Mouse (Mus musculus) midbrain, embryonic 12.5 days (tissue): Measurements from ENCODE around the gene Prom1. TPM values are rescaled to one million over a fixed set of nuclear protein-coding genes. Genes with fewer than 3 reads are reported as not detected.

Experiments used
- ATAC-seq: fragments of 200-750 bp; cut with Nextera tagmentation; 2 replicates; pipeline ENCODE4 v1.8.0; 2017; ENCODE audit warnings: low read depth, moderate TSS enrichment, moderate library complexity; ENCODE audit not compliant: low FRiP score
- H3K27ac ChIP-seq: fragments of 300-500 bp; sonication (generic); replicated peaks from 2 replicates; pipeline ENCODE4 v1.5.1; 2016; ENCODE audit warnings: mild to moderate bottlenecking
- H3K27me3 ChIP-seq: fragments of 300-500 bp; sonication (generic); 2 replicates; pipeline ENCODE4 v1.6.1; 2016; ENCODE audit warnings: mild to moderate bottlenecking
- H3K36me3 ChIP-seq: fragments of 300-500 bp; sonication (generic); 2 replicates; pipeline ENCODE4 v1.6.1; 2016
- H3K4me1 ChIP-seq: fragments of 300-500 bp; sonication (generic); 2 replicates; pipeline ENCODE4 v1.6.1; 2016
- H3K4me2 ChIP-seq: fragments of 300-500 bp; sonication (generic); replicated peaks from 2 replicates; pipeline ENCODE4 v1.6.1; 2016; ENCODE audit warnings: mild to moderate bottlenecking, moderate library complexity
- H3K4me3 ChIP-seq: fragments of 300-500 bp; sonication (generic); 2 replicates; pipeline ENCODE4 v1.5.1; 2016; ENCODE audit warnings: mild to moderate bottlenecking
- H3K9ac ChIP-seq: fragments of 300-500 bp; sonication (generic); replicated peaks from 2 replicates; pipeline ENCODE4 v1.6.1; 2016; ENCODE audit warnings: mild to moderate bottlenecking, moderate library complexity
- H3K9me3 ChIP-seq: fragments of 300-500 bp; sonication (generic); 2 replicates; pipeline ENCODE4 v1.6.1; 2016; ENCODE audit warnings: mild to moderate bottlenecking
- WGBS: fragments of 180-500 bp; shearing (Covaris S2); methylation state at CpG from one replicate; pipeline ENCODE4 v1.1.7; 2016; 5-methylcytosine and 5-hydroxymethylcytosine counted together
- polyA plus RNA-seq: library from polyadenylated mRNA; unstranded; fragments of >200 nt; fragmentation: Nextera tagmentation; extraction: Ambion mirVana; gene quantifications from 2 replicates; pipeline ENCODE4 v1.2.1, GENCODE M21; 2016

Prom1 gene
- polyA plus RNA-seq, 1 experiment from 2014 or later, result 123 TPM

GRCm38 (mm10) chr5:43994981-43995380 lies 106.9 kb downstream of the Prom1 start:
- no peak overlapping the region for H3K9ac ChIP-seq
- H3K27me3 ChIP-seq, result no peaks in the 10 kb centered on the region

GRCm38 (mm10) chr5:43990316-43990715 lies 111.5 kb downstream of the Prom1 start:
- no peak; the same call in 1 of the 2 replicates for ATAC-seq
- H3K36me3 ChIP-seq, result no peaks in the 10 kb centered on the region; the same call in 1 of the 2 replicates
- H3K4me3 ChIP-seq, result no peak overlapping the region
- H3K27ac ChIP-seq, result no peak overlapping the region
- H3K9me3 ChIP-seq, result no peaks in the 10 kb centered on the region
- H3K4me1 ChIP-seq, result 0 out of 2 replicates have a peak, but pooled peaks cover 4% of the 10 kb centered on the region
- no peak overlapping the region for H3K4me2 ChIP-seq
- no peaks in the 10 kb centered on the region for H3K27me3 ChIP-seq
- no peak overlapping the region for H3K9ac ChIP-seq
- WGBS, result 57% methylated on average over 6 of the region's 6 CpGs

More at GRCm38 (mm10) chr5:43994981-43995380, 106.9 kb downstream of the Prom1 start:
- Histone ChIP-seq H3K4me3 (no peak overlapping the region), H3K36me3 (peaks cover 32% of the 10 kb centered on the region), H3K4me1 (no peaks in the 10 kb centered on the region), H3K27ac (no peak overlapping the region), H3K4me2 (no peak overlapping the region), H3K9me3 (no peaks in the 10 kb centered on the region)
- WGBS, result 95% methylated on average over 2 of the region's 2 CpGs
- no peak for ATAC-seq

- Histone ChIP-seq H3K27me3 (no peaks in the 10 kb centered on the region), H3K9ac (no peak overlapping the region), H3K27ac (no peak overlapping the region), H3K36me3 (no peaks in the 10 kb centered on the region), H3K4me3 (no peak overlapping the region), H3K4me1 (0 out of 2 replicates have a peak, but pooled peaks cover 4% of the 10 kb centered on the region), H3K9me3 (no peaks in the 10 kb centered on the region), H3K4me2 (no peak overlapping the region)
- ATAC-seq, result no peak
- 88% methylated on average over 5 of the region's 5 CpGs for WGBS
Measured at GRCm38 (mm10) chr5:43989017-43989416, 112.8 kb downstream of the Prom1 start.

GRCm38 (mm10) chr5:43986212-43986611 lies 115.6 kb downstream of the Prom1 start:
- Histone ChIP-seq H3K36me3 (no peaks in the 10 kb centered on the region), H3K9me3 (no peaks in the 10 kb centered on the region), H3K27ac (no peak overlapping the region), H3K9ac (no peak overlapping the region), H3K4me2 (no peak overlapping the region), H3K27me3 (no peaks in the 10 kb centered on the region), H3K4me1 (0 out of 2 replicates have a peak, but pooled peaks cover 4% of the 10 kb centered on the region), H3K4me3 (no peak overlapping the region)
- no peak for ATAC-seq

GRCm38 (mm10) chr5:43982896-43983295 lies 118.9 kb downstream of the Prom1 start:
- no peaks in the 10 kb centered on the region for H3K9me3 ChIP-seq
- 55% methylated on average over 1 of the region's 1 CpGs for WGBS
- ATAC-seq, result no peak

GRCm38 (mm10) chr5:43981620-43982019 lies 120.2 kb downstream of the Prom1 start, which contains the start of gene Fgfbp1:
Gene Fgfbp1, minus strand, starts transcription at chr5:43981779.
- Histone ChIP-seq H3K9ac (no peak within 1 kb of the TSS), H3K27ac (no peak within 1 kb of the TSS), H3K4me3 (no peak within 1 kb of the TSS), H3K36me3 (no peaks in the 10 kb centered on the region), H3K4me1 (0 out of 2 replicates have a peak, but pooled peaks cover under 1% of the 10 kb centered on the region), H3K4me2 (no peak within 1 kb of the TSS), H3K27me3 (no peaks in the 10 kb centered on the region), H3K9me3 (no peaks in the 10 kb centered on the region)
- 58% methylated on average over 4 of the region's 4 CpGs for WGBS
- no peak for ATAC-seq

More at GRCm38 (mm10) chr5:43982896-43983295, 118.9 kb downstream of the Prom1 start:
- Histone ChIP-seq H3K36me3 (no peaks in the 10 kb centered on the region), H3K27ac (no peak overlapping the region), H3K4me2 (no peak overlapping the region), H3K9ac (no peak overlapping the region), H3K27me3 (no peaks in the 10 kb centered on the region), H3K4me3 (no peak overlapping the region), H3K4me1 (0 out of 2 replicates have a peak, but pooled peaks cover 4% of the 10 kb centered on the region)

- Histone ChIP-seq H3K4me2 (no peak overlapping the region), H3K27ac (no peak overlapping the region), H3K36me3 (no peaks in the 10 kb centered on the region), H3K4me1 (no peaks in the 10 kb centered on the region), H3K4me3 (no peak overlapping the region), H3K27me3 (no peaks in the 10 kb centered on the region), H3K9ac (no peak overlapping the region), H3K9me3 (no peaks in the 10 kb centered on the region)
- no peak for ATAC-seq
- WGBS, result 79% methylated on average over 2 of the region's 2 CpGs
Measured at GRCm38 (mm10) chr5:43980397-43980796, 121.4 kb downstream of the Prom1 start.

- Histone ChIP-seq H3K4me2 (no peak overlapping the region), H3K4me1 (no peaks in the 10 kb centered on the region), H3K9me3 (no peaks in the 10 kb centered on the region), H3K27me3 (no peaks in the 10 kb centered on the region), H3K36me3 (no peaks in the 10 kb centered on the region), H3K27ac (no peak overlapping the region), H3K9ac (no peak overlapping the region), H3K4me3 (no peak overlapping the region)
- 85% methylated on average over 1 of the region's 1 CpGs for WGBS
- no peak for ATAC-seq
Measured at GRCm38 (mm10) chr5:43976821-43977561, 124.8 kb downstream of the Prom1 start.

- 87% methylated on average over 6 of the region's 6 CpGs for WGBS
- Histone ChIP-seq H3K36me3 (no peaks in the 10 kb centered on the region), H3K9me3 (no peaks in the 10 kb centered on the region), H3K4me3 (no peak overlapping the region), H3K9ac (no peak overlapping the region), H3K27ac (no peak overlapping the region), H3K4me1 (no peaks in the 10 kb centered on the region), H3K4me2 (no peak overlapping the region), H3K27me3 (no peaks in the 10 kb centered on the region)
- ATAC-seq, result no peak
Measured at GRCm38 (mm10) chr5:43974166-43974565, 127.7 kb downstream of the Prom1 start.

- Histone ChIP-seq H3K9me3 (no peaks in the 10 kb centered on the region), H3K4me2 (no peak overlapping the region), H3K9ac (no peak overlapping the region), H3K4me1 (no peaks in the 10 kb centered on the region), H3K27me3 (no peaks in the 10 kb centered on the region), H3K36me3 (no peaks in the 10 kb centered on the region), H3K27ac (no peak overlapping the region), H3K4me3 (no peak overlapping the region)
- no peak for ATAC-seq
- WGBS, result 90% methylated on average over 2 of the region's 2 CpGs
Measured at GRCm38 (mm10) chr5:43971156-43971555, 130.7 kb downstream of the Prom1 start.

- no peaks in the 10 kb centered on the region for H3K4me1 ChIP-seq
- no peaks in the 10 kb centered on the region for H3K27me3 ChIP-seq
- H3K4me3 ChIP-seq, result no peak overlapping the region
- H3K27ac ChIP-seq, result no peak overlapping the region
- ATAC-seq, result no peak
- H3K9ac ChIP-seq, result no peak overlapping the region
- H3K9me3 ChIP-seq, result no peaks in the 10 kb centered on the region
- H3K36me3 ChIP-seq, result no peaks in the 10 kb centered on the region
- H3K4me2 ChIP-seq, result no peak overlapping the region
- WGBS, result 85% methylated on average over 2 of the region's 2 CpGs
Measured at GRCm38 (mm10) chr5:43970532-43970931, 131.3 kb downstream of the Prom1 start.

- Histone ChIP-seq H3K9ac (no peak overlapping the region), H3K9me3 (no peaks in the 10 kb centered on the region), H3K27ac (no peak overlapping the region), H3K4me2 (no peak overlapping the region), H3K4me1 (no peaks in the 10 kb centered on the region), H3K4me3 (no peak overlapping the region), H3K27me3 (no peaks in the 10 kb centered on the region), H3K36me3 (no peaks in the 10 kb centered on the region)
- 58% methylated on average over 2 of the region's 2 CpGs for WGBS
- ATAC-seq, result no peak
Measured at GRCm38 (mm10) chr5:43968634-43969033, 133.2 kb downstream of the Prom1 start.
